ENCODE assay signal across 22 mouse cellular contexts in genomic region chr3:125289355-125289933, GRCm38 (mm10).
DNase-seq lines count a peak whose midpoint lies in the region; ATAC-seq and TF ChIP-seq lines count a peak whose summit lies in the region.
"Had no signal": no experiment of that assay in that cellular context is flagged by ENCODE, and none has a peak within 500 bp of the region (broad histone marks: within the 10 kb centered on the region; RNA-seq: fewer than 3 reads in every experiment).

No protein-coding gene starts in this region.

- 0 out of 2 replicates have a peak overlapping the region, but pooled peaks have one; percentile 18 for H3K27ac ChIP-seq in hindbrain, embryonic 10.5 days
- H3K27ac ChIP-seq in hindbrain, postnatal 0 days, result no peak overlapping the region
- H3K27ac ChIP-seq in forebrain, embryonic 15.5 days (replicated peaks), result no peak overlapping the region
- H3K27ac ChIP-seq: heart, adult 2 months; left cerebral cortex, adult 2 months; liver, embryonic 13.5 days; neural tube, embryonic 13.5 days had no signal

- H3K9me3 ChIP-seq in hindbrain, embryonic 10.5 days, result no peaks in the 10 kb centered on the region
- H3K9me3 ChIP-seq in hindbrain, postnatal 0 days (ENCODE audit: low read length), result no peaks in the 10 kb centered on the region
- no peaks in the 10 kb centered on the region for H3K9me3 ChIP-seq in forebrain, embryonic 15.5 days
- H3K9me3 ChIP-seq: liver, embryonic 13.5 days; neural tube, embryonic 13.5 days had no signal

- H3K4me2 ChIP-seq in hindbrain, postnatal 0 days (ENCODE audit: low read depth, low read length), result no peak overlapping the region
- H3K4me2 ChIP-seq in forebrain, embryonic 15.5 days (replicated peaks), result no peak overlapping the region
- H3K4me2 ChIP-seq: liver, embryonic 13.5 days; neural tube, embryonic 13.5 days had no signal

- 43% methylated on average over 3 of the region's 3 CpGs for WGBS in hindbrain, embryonic 10.5 days
- 15% methylated on average over 3 of the region's 3 CpGs for WGBS in hindbrain, postnatal 0 days
- 45% methylated on average over 3 of the region's 3 CpGs for WGBS in forebrain, embryonic 15.5 days

- H3K4me3 ChIP-seq in hindbrain, embryonic 10.5 days, result no peak overlapping the region
- no peak overlapping the region for H3K4me3 ChIP-seq in hindbrain, postnatal 0 days (ENCODE audit: low read length)
- no peak overlapping the region for H3K4me3 ChIP-seq in forebrain, embryonic 15.5 days
- H3K4me3 ChIP-seq: heart, adult 2 months; left cerebral cortex, adult 2 months; liver, embryonic 13.5 days; neural tube, embryonic 13.5 days had no signal

- peak; percentile 39 for DNase-seq in hindbrain, embryonic 10.5 days (ENCODE audit: low spot score)
- DNase-seq in hindbrain, postnatal 0 days (ENCODE audit: low spot score), result no peak
- peak; percentile 10 for DNase-seq in embryo, embryonic 10.5 days (ENCODE audit: low spot score)
- DNase-seq in mesoderm, embryonic 11.5 days (ENCODE audit: low read depth, low spot score), result peak; percentile 12
- no peak for DNase-seq in layer of hippocampus, postnatal 36 days
- no peak for DNase-seq in urinary bladder, postnatal 14 days (ENCODE audit: low spot score)
- DNase-seq: adrenal gland, adult 2 months; cerebellum, adult 8-10 months; cerebellum, postnatal 36 days; gastrocnemius, postnatal 36 days; heart, adult 2 months; kidney, adult 18-20 months; kidney, postnatal 4 days; liver, embryonic 13.5 days; lung, adult 2 months; lung, postnatal 14 days; thymus, postnatal 36 days had no signal

- no peak overlapping the region for H3K9ac ChIP-seq in hindbrain, postnatal 0 days (replicated peaks; ENCODE audit: low read length)
- no peak overlapping the region for H3K9ac ChIP-seq in forebrain, embryonic 15.5 days (replicated peaks)
- H3K9ac ChIP-seq: liver, embryonic 13.5 days; neural tube, embryonic 13.5 days had no signal

- TF ChIP-seq CTCF in hindbrain, postnatal 0 days (IDR thresholded peaks at IDR 0.05; ENCODE audit: low read depth), result no peak

- ATAC-seq in hindbrain, postnatal 0 days, result no peak
- peak; percentile 51; the same call in 1 of the 2 replicates for ATAC-seq in forebrain, embryonic 15.5 days (replicated peaks)
- ATAC-seq in CD4-positive, CD25-positive, alpha-beta regulatory T cell, adult 4 months, result no peak
- ATAC-seq: Patski had no signal

- no peaks in the 10 kb centered on the region for H3K36me3 ChIP-seq in hindbrain, embryonic 10.5 days
- H3K36me3 ChIP-seq in hindbrain, postnatal 0 days (ENCODE audit: insufficient read depth, low read length), result no peaks in the 10 kb centered on the region
- H3K36me3 ChIP-seq in forebrain, embryonic 15.5 days, result no peaks in the 10 kb centered on the region
- H3K36me3 ChIP-seq: liver, embryonic 13.5 days; neural tube, embryonic 13.5 days had no signal

- no peaks in the 10 kb centered on the region for H3K27me3 ChIP-seq in hindbrain, embryonic 10.5 days (ENCODE audit: insufficient read depth, poor library complexity, severe bottlenecking)
- H3K27me3 ChIP-seq in hindbrain, postnatal 0 days (ENCODE audit: insufficient read depth, low read length), result no peaks in the 10 kb centered on the region
- H3K27me3 ChIP-seq in forebrain, embryonic 15.5 days, result no peaks in the 10 kb centered on the region
- H3K27me3 ChIP-seq: liver, embryonic 13.5 days; neural tube, embryonic 13.5 days; Patski had no signal

- H3K4me1 ChIP-seq in hindbrain, embryonic 10.5 days (replicated peaks), result peaks cover 20% of the 10 kb centered on the region
- no peaks in the 10 kb centered on the region for H3K4me1 ChIP-seq in hindbrain, postnatal 0 days (ENCODE audit: insufficient read depth, low read length)
- H3K4me1 ChIP-seq in forebrain, embryonic 15.5 days, result no peaks in the 10 kb centered on the region
- H3K4me1 ChIP-seq: neural tube, embryonic 13.5 days had no signal

Comparison
In these comparisons a context has a peak if more than half of its experiments do, and no peak if none do; other contexts are left out.
1. DNase-seq: peak in hindbrain, embryonic 10.5 days (single experiment), embryo, embryonic 10.5 days (single experiment) and mesoderm, embryonic 11.5 days (single experiment); none in hindbrain, postnatal 0 days (single experiment), layer of hippocampus, postnatal 36 days (0 of 2) and urinary bladder, postnatal 14 days (single experiment).